Mouse (Mus musculus): ENCODE results near the gene Olfr705.
A peak's percentile ranks its signal among the peaks of the same experiment; 100 is the strongest.
"Not testable (repeated sequence)": the region's sequence is repeated elsewhere in the genome, so short reads cannot be mapped to it uniquely, and the experiment has no call there.

Olfr705 gene

DNA sequence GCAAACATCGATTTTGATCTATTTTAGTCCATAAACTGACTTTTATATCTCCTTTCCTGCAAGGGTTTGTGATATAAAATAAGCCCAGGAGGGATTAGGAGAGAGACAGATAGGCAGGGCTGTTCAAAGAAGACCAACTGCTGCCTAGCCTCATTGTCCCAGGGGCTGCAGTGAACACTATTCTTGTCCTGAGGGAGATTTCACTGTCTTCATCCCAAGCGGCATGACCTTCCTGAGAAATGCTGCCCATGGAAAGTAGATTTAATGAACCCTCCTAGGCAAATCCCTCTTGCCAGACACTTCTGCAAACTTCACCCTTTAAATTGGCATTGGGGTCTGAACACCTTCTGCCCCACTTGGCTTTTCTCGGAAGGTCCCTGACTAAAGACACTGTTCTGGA is at the start of gene Olfr705:
Gene Olfr705 (minus strand): TSS at position 101 of the 400 bp plus-strand sequence.
- DNase-seq, result peak; percentile 72

DNA sequence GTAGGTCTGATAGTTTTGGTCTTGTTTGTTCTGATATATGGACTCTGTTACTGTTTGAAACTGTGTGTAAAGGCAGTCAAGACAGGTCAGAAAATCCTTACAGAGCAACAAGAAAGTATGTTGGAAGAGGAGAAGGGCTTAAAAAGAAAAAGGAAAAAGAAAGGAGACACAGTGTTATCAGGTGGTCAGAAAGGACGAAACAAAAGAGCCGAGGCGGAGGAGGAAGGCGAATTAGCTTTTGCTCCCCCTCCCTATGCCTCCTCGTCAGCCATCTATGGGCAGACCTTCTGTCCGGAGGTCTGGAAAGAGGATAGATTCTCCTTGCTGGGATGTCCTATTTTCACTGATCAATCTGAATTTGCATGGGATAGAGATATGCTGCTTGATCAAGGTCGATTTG is 44.3 kb upstream of the Olfr705 start:
- DNase-seq, result not testable (repeated sequence)

DNA sequence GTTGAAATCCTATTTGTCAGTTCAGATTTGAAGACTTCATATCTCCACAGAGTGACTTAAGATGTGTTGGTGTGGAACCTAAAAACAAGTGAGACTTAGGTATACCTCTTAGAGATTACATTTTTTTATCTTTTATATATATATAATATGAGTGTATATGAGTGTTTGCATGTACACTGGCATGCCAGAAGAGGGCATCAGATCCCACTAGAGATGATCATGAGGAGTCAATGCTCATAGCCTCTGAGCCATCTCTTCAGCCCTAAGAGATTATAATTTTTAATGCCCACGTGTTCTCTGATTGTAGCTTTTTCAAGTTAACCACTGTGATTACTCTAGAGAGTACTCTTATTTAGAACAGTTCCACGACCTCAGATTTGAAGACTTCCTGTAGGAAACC is 31.0 kb upstream of the Olfr705 start, which contains the start of gene Olfr1532-ps1:
Gene Olfr1532-ps1 (plus strand): TSS at position 326 of the 400 bp plus-strand sequence.
- no peak for DNase-seq

GRCm38 (mm10) chr7:106901141-106901540 is 24.4 kb upstream of the Olfr705 start, which contains the start of gene Olfr707:
TSS of gene Olfr707 (minus strand) at chr7:106901241.
- not testable (repeated sequence) for DNase-seq

GRCm38 (mm10) chr7:106888062-106888461 is 11.4 kb upstream of the Olfr705 start, which contains the start of gene Olfr706:
TSS of gene Olfr706 (minus strand) at chr7:106888162.
- DNase-seq, result no peak

GRCm38 (mm10) chr7:106862885-106863284 is 13.8 kb downstream of the Olfr705 start, which contains the start of gene Olfr704:
TSS of gene Olfr704 (plus strand) at chr7:106863185.
- DNase-seq, result no peak

GRCm38 (mm10) chr7:106843060-106843459 is 33.6 kb downstream of the Olfr705 start, which contains the start of gene Olfr703:
TSS of gene Olfr703 (plus strand) at chr7:106843360.
- no peak for DNase-seq

DNA sequence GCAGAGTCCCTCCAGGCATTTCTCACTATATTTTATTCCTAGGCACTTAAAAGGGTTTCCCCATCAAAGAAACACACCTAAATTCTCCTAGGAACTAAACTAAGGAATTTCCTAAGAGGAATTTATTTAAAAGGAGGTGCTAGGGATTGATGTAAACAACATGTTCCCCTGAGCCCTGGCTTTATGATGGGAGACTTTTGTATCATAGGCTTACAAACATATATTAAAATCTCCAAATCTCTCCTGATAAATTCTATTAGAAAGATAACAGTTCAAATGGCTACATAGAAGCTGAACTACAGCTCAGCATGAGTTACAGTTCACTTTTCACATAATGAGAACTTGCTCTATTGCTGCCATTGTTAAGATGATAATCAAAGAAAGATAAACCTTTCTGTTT is 42.9 kb downstream of the Olfr705 start, which contains the start of gene Olfr702:
Gene Olfr702 (minus strand): TSS at position 101 of the 400 bp plus-strand sequence.
- DNase-seq, result no peak
